Mouse (Mus musculus): ENCODE results near the gene Flot1. TPM values are rescaled to one million over a fixed set of nuclear protein-coding genes. Genes with fewer than 3 reads are reported as not detected.

Flot1 gene
- polyA plus RNA-seq, 1 experiment from 2014 or later: 121 TPM

DNA sequence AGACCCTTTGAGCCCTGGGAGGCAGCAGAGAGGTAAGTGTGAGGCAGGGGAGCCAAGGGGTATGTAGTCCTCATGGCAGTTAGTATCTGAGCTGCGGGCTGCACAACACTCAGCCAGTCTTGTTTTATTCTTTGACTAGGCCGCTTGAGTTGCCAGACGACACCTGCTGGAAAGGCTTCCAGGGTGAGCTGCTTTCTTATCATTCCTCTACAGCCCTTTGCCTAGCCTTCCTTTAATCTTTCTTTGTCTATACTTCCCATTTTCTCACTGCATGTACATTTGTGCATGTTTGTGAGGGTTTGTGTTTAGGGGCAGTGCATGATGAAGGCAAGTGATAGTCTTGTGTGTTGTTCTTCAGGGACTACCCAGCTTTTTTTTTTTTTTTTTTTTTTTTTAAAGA lies 27.9 kb downstream of the Flot1 start:
- Histone ChIP-seq H3K4me1 (ENCODE audit: control insufficient read depth, insufficient read depth, low read length) (no peaks in the 10 kb centered on the region), H3K4me3 (ENCODE audit: low read depth, low read length) (no peak overlapping the region), H3K4me2 (ENCODE audit: low read depth, low read length) (no peak overlapping the region), H3K36me3 (ENCODE audit: control insufficient read depth, insufficient read depth, low read length) (peaks cover 36% of the 10 kb centered on the region), H3K9me3 (ENCODE audit: control insufficient read depth, low read length) (no peaks in the 10 kb centered on the region), H3K9ac (replicated peaks; ENCODE audit: low read depth, low read length) (no peak overlapping the region), H3K27me3 (ENCODE audit: control insufficient read depth, insufficient read depth, low read length) (no peaks in the 10 kb centered on the region), H3K27ac (ENCODE audit: low read depth, low read length) (no peak overlapping the region)
- no peak for ATAC-seq (ENCODE audit: low read depth)
- WGBS: 96% methylated on average over 3 of the region's 3 CpGs

DNA sequence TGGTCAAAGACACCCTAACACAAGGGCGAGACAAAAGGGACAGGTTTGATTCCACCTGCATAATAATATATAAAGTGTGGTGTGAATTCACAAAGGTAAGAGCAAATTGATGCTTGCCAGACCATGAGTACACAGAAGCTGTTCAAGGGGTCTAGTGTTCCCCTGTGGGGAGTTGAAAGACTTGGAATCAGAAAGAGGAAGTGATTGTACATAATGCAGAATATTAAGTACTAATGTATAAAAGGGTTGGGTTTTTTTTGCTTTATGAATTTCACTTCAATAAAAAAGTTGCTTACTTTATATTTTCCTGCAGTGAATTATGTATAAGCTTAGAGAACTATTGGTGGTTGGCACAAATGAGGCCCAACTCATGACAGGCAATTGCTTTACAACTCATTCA lies 36.3 kb downstream of the Flot1 start:
- Histone ChIP-seq H3K36me3 (ENCODE audit: control insufficient read depth, insufficient read depth, low read length) (peaks cover 8% of the 10 kb centered on the region; the same call in 1 of the 2 replicates), H3K27me3 (ENCODE audit: control insufficient read depth, insufficient read depth, low read length) (no peaks in the 10 kb centered on the region), H3K9me3 (ENCODE audit: control insufficient read depth, low read length) (no peaks in the 10 kb centered on the region), H3K4me2 (ENCODE audit: low read depth, low read length) (no peak overlapping the region), H3K4me1 (ENCODE audit: control insufficient read depth, insufficient read depth, low read length) (0 out of 2 replicates have a peak, but pooled peaks cover 3% of the 10 kb centered on the region), H3K4me3 (ENCODE audit: low read depth, low read length) (no peak overlapping the region), H3K27ac (ENCODE audit: low read depth, low read length) (no peak overlapping the region), H3K9ac (replicated peaks; ENCODE audit: low read depth, low read length) (no peak overlapping the region)
- 92% methylated on average over 1 of the region's 1 CpGs for WGBS
- no peak for ATAC-seq (ENCODE audit: low read depth)

DNA sequence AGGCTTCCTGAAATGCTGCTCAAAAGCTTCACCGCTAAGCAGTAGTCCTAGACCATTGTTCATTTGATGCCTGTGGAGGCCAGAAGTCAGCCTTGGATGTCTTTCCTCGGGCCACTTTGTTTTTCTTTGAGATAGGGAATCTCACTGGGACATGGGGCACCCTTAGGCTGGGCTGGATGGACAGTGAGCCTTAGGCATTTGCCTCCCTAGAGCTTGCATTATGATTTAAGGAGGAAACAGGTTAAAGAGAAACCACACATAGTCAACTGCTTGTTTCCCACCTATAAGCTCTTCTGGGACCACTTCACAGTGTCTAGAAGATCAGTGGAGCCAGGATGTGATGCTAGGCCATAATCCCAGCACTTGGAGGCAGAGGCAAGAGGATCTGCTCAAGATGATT lies 36.8 kb downstream of the Flot1 start:
- H3K4me2 ChIP-seq (ENCODE audit: low read depth, low read length): no peak overlapping the region
- H3K27me3 ChIP-seq (ENCODE audit: control insufficient read depth, insufficient read depth, low read length): no peaks in the 10 kb centered on the region
- WGBS: 68% methylated on average over 2 of the region's 2 CpGs
- no peak overlapping the region for H3K27ac ChIP-seq (ENCODE audit: low read depth, low read length)
- no peaks in the 10 kb centered on the region for H3K9me3 ChIP-seq (ENCODE audit: control insufficient read depth, low read length)
- H3K9ac ChIP-seq (replicated peaks; ENCODE audit: low read depth, low read length): no peak overlapping the region
- peaks cover 5% of the 10 kb centered on the region; the same call in 1 of the 2 replicates for H3K4me1 ChIP-seq (ENCODE audit: control insufficient read depth, insufficient read depth, low read length)
- H3K36me3 ChIP-seq (ENCODE audit: control insufficient read depth, insufficient read depth, low read length): peaks cover 8% of the 10 kb centered on the region; the same call in 1 of the 2 replicates
- H3K4me3 ChIP-seq (ENCODE audit: low read depth, low read length): no peak overlapping the region
- ATAC-seq (ENCODE audit: low read depth): no peak

DNA sequence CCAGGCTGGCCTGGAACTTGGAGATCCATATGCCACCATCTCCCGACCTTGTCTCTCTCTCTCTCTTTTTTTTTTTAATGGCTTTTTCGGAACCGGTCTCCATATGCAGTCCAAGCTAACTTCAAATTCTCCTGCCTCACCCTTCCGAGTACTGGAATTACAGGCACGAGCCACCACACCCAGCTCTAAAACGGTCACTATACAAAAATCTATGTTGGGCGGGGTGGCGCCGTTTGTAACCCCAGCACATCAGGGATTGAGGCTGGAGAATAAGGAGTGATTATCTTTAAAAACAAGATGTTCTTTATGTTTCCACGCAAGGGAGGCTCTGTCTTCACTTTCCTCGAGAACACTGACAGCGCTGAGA lies 37.8 kb downstream of the Flot1 start:
- Histone ChIP-seq H3K4me2 (ENCODE audit: low read depth, low read length) (peak overlapping the region; percentile 68), H3K4me3 (ENCODE audit: low read depth, low read length) (peak overlapping the region; percentile 52), H3K9ac (replicated peaks; ENCODE audit: low read depth, low read length) (peak overlapping the region; percentile 50), H3K36me3 (ENCODE audit: control insufficient read depth, insufficient read depth, low read length) (peaks cover 8% of the 10 kb centered on the region; the same call in 1 of the 2 replicates), H3K27me3 (ENCODE audit: control insufficient read depth, insufficient read depth, low read length) (no peaks in the 10 kb centered on the region), H3K9me3 (ENCODE audit: control insufficient read depth, low read length) (no peaks in the 10 kb centered on the region), H3K27ac (ENCODE audit: low read depth, low read length) (peak overlapping the region; percentile 89), H3K4me1 (ENCODE audit: control insufficient read depth, insufficient read depth, low read length) (peaks cover 8% of the 10 kb centered on the region; the same call in 1 of the 2 replicates)
- ATAC-seq (ENCODE audit: low read depth): no peak
- WGBS: 5% methylated on average over 12 of the region's 12 CpGs

DNA sequence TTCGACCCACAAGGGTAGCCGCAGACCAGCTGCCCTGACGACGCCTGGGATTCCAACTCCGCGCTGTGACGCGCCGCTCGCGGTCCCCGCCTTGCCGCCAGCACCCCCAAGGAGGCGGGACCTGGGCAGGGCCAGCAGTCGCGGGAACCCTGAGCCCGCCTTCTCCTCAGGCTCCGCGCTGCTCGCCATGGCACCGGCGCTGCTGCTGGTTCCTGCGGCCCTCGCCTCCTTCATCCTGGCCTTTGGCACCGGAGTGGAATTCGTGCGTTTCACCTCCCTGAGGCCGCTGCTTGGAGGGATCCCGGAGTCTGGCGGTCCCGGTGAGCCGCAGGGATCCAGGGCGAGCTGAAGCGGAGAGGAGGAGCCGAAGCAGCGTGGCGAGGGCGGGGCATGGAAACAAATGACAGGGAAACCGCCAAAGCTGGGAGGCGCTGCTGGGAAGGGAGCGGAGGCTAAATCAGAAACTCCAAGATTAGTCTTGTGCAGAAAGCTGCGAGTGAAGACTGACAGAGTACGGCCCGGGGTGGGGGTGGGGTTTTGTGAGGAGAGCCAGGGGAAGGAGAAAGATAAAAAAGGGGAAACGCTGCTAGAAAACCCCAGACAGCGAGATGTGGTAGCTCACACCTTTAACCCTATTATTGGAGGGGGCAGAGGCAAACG lies 38.3 kb downstream of the Flot1 start, which contains the start of gene Nrm:
Gene Nrm, plus strand, starts transcription at position 121 of the 660 bp plus-strand sequence.
- no peaks in the 10 kb centered on the region for H3K9me3 ChIP-seq (ENCODE audit: control insufficient read depth, low read length)
- WGBS: under 1% methylated on average over 47 of the region's 47 CpGs
- H3K4me1 ChIP-seq (ENCODE audit: control insufficient read depth, insufficient read depth, low read length): peaks cover 8% of the 10 kb centered on the region; the same call in 1 of the 2 replicates

DNA sequence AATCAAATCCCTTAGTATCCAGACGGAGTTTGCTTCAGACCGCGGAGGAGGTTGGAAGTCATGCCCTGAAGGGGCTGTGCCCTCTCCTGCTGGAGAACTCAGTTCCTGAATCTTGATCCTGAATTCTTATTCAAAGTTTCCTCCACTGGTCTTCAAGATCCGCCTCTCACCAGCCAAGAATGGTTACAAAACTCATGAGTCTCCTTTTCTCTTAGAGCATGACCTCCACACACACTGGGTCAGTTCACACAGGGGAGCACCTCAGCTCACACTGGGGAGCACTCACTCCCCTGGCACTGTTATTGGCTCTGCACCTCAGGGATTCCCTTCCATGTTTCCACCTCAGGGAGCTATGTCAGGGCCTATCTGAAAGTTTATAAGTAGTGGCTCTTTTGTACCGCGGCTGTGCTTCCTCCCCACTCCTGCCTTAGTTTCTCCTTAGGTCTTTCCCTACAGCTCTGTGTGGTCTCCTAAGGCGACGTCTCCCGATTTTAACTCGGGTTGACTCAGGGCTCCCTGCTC lies 41.9 kb downstream of the Flot1 start:
- WGBS: 23% methylated on average over 10 of the region's 10 CpGs
- Histone ChIP-seq H3K9me3 (ENCODE audit: control insufficient read depth, low read length) (no peaks in the 10 kb centered on the region), H3K4me1 (ENCODE audit: control insufficient read depth, insufficient read depth, low read length) (peaks cover 27% of the 10 kb centered on the region), H3K27me3 (ENCODE audit: control insufficient read depth, insufficient read depth, low read length) (no peaks in the 10 kb centered on the region), H3K9ac (replicated peaks; ENCODE audit: low read depth, low read length) (peak overlapping the region; percentile 91), H3K36me3 (ENCODE audit: control insufficient read depth, insufficient read depth, low read length) (no peaks in the 10 kb centered on the region), H3K27ac (ENCODE audit: low read depth, low read length) (peak overlapping the region; percentile 96), H3K4me3 (ENCODE audit: low read depth, low read length) (peak overlapping the region; percentile 78), H3K4me2 (ENCODE audit: low read depth, low read length) (peak overlapping the region; percentile 94)
- ATAC-seq (ENCODE audit: low read depth): no peak

More for the DNA sequence above, 38.3 kb downstream of the Flot1 start, which contains the start of gene Nrm:
- H3K4me3 ChIP-seq (ENCODE audit: low read depth, low read length): peak within 1 kb of the TSS; percentile 52
- peaks cover 8% of the 10 kb centered on the region; the same call in 1 of the 2 replicates for H3K36me3 ChIP-seq (ENCODE audit: control insufficient read depth, insufficient read depth, low read length)
- H3K9ac ChIP-seq (replicated peaks; ENCODE audit: low read depth, low read length): peak within 1 kb of the TSS; percentile 50
- peak within 1 kb of the TSS; percentile 89 for H3K27ac ChIP-seq (ENCODE audit: low read depth, low read length)
- ATAC-seq (ENCODE audit: low read depth): peak; percentile 90
- H3K27me3 ChIP-seq (ENCODE audit: control insufficient read depth, insufficient read depth, low read length): no peaks in the 10 kb centered on the region
- peak within 1 kb of the TSS; percentile 68 for H3K4me2 ChIP-seq (ENCODE audit: low read depth, low read length)

DNA sequence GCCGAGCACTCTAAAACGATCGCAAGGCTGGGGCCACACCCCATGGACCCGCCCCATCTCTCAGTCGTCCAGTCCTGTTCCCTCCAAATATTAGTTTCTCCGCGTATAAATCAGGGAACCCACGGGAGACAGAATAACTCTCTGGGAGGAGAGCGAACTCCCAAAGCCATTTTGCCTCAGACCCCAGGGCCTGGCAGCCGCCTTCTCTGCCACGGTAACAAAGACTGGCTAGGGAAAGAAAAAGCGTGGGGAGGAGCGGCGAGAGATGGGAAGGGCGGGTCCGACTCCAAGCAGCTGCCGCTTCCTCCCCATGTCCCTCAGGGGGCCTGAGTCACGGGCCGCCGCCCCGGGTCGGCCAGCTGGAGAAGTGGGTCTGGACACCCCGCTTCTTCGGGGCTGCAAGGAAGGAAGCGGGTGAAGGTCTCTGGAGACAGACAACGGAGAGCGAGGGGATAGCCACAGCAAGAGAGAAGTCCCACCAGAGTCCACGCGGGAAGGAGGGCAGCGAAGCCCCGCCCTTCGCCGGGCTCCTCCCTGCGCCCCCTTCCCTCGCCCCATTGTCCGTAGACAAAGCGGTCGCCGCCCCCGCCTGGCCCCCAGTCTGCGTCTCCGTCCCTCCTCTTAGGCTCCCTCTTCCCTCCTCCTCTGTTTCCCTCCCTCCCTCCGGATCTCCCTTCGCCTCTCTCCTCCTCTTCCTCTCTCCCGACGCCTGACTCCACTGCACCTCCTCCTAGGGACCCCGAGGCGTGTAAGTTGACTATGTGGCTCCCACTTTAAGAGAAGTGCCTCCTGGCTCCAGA lies 42.7 kb downstream of the Flot1 start, which contains the start of gene Ppp1r18:
Gene Ppp1r18, plus strand, starts transcription at position 113 of the 800 bp plus-strand sequence.
- Histone ChIP-seq H3K27me3 (ENCODE audit: control insufficient read depth, insufficient read depth, low read length) (no peaks in the 10 kb centered on the region), H3K9ac (replicated peaks; ENCODE audit: low read depth, low read length) (peak within 1 kb of the TSS; percentile 91), H3K4me1 (ENCODE audit: control insufficient read depth, insufficient read depth, low read length) (peaks cover 35% of the 10 kb centered on the region), H3K4me3 (ENCODE audit: low read depth, low read length) (peak within 1 kb of the TSS; percentile 78), H3K9me3 (ENCODE audit: control insufficient read depth, low read length) (no peaks in the 10 kb centered on the region), H3K36me3 (ENCODE audit: control insufficient read depth, insufficient read depth, low read length) (no peaks in the 10 kb centered on the region), H3K4me2 (ENCODE audit: low read depth, low read length) (peak within 1 kb of the TSS; percentile 94), H3K27ac (ENCODE audit: low read depth, low read length) (peak within 1 kb of the TSS; percentile 96)
- ATAC-seq (ENCODE audit: low read depth): peak; percentile 69
- under 1% methylated on average over 44 of the region's 48 CpGs for WGBS

DNA sequence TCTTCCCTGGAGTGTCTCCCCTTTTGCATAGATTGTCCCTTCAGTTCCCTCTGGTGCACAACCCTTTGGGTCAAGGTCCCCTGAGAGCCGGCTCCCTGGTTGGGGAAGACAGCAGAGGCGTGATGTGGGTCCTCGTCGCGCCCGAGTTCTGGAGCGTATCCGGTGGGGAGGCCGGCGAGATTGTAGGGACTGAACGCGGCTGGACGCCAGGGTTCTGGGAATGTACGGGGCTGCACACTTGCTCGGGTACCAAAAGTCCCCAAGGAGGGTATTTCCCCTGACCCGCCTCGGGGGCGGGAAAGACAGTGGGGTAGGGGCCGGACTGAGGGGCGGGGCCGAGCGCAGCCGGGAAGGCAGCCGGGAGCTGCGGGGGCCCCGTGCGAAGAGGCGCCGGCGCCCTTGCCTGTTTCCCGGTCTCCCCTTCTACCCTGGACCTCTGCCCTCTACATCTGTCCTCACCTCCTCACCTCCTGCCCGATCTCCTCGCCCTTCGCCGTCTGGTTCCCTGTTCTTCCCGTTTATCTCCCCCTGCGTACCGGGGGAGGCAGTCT lies 43.3 kb downstream of the Flot1 start:
- H3K4me3 ChIP-seq (ENCODE audit: low read depth, low read length): peak overlapping the region; percentile 78
- H3K27ac ChIP-seq (ENCODE audit: low read depth, low read length): peak overlapping the region; percentile 96
- under 1% methylated on average over 34 of the region's 38 CpGs for WGBS
- no peaks in the 10 kb centered on the region for H3K27me3 ChIP-seq (ENCODE audit: control insufficient read depth, insufficient read depth, low read length)
- H3K36me3 ChIP-seq (ENCODE audit: control insufficient read depth, insufficient read depth, low read length): no peaks in the 10 kb centered on the region
- H3K4me2 ChIP-seq (ENCODE audit: low read depth, low read length): peak overlapping the region; percentile 94
- H3K9ac ChIP-seq (replicated peaks; ENCODE audit: low read depth, low read length): peak overlapping the region; percentile 91
- H3K9me3 ChIP-seq (ENCODE audit: control insufficient read depth, low read length): no peaks in the 10 kb centered on the region
- peak; percentile 35 for ATAC-seq (ENCODE audit: low read depth)
- peaks cover 38% of the 10 kb centered on the region for H3K4me1 ChIP-seq (ENCODE audit: control insufficient read depth, insufficient read depth, low read length)

Measured in neural tube, embryonic 14.5 days (tissue).